Mouse (Mus musculus): Measurements from ENCODE around the gene U2surp. TPM values are rescaled to one million over a fixed set of nuclear protein-coding genes. Genes with fewer than 3 reads are reported as not detected.

U2surp gene
- polyA plus RNA-seq, 1 experiment, result 51.8 TPM

- Histone ChIP-seq H3K4me1 (ENCODE audit: control insufficient read depth, insufficient read depth, low read length) (no peaks in the 10 kb centered on the region), H3K27ac (ENCODE audit: insufficient read depth, low read depth, low read length) (no peak overlapping the region), H3K4me3 (ENCODE audit: insufficient read depth, low read length) (no peak overlapping the region)
- no peak for TF ChIP-seq POLR2A (IDR thresholded peaks at IDR 0.05; ENCODE audit: borderline replicate concordance, low read depth, low read length)
- no peak for TF ChIP-seq CTCF (IDR thresholded peaks at IDR 0.05; ENCODE audit: low read depth, low read length)
Measured at GRCm38 (mm10) chr9:95552175-95552705, 40.4 kb upstream of the U2surp start.

- Histone ChIP-seq H3K4me3 (ENCODE audit: insufficient read depth, low read length) (no peak overlapping the region), H3K4me1 (ENCODE audit: control insufficient read depth, insufficient read depth, low read length) (peaks cover 3% of the 10 kb centered on the region; the same call in 1 of the 2 replicates), H3K27ac (ENCODE audit: insufficient read depth, low read depth, low read length) (no peak overlapping the region)
- TF ChIP-seq POLR2A (IDR thresholded peaks at IDR 0.05; ENCODE audit: borderline replicate concordance, low read depth, low read length) (no peak), CTCF (IDR thresholded peaks at IDR 0.05; ENCODE audit: low read depth, low read length) (no peak)
Measured at GRCm38 (mm10) chr9:95550856-95551774, 39.3 kb upstream of the U2surp start.

GRCm38 (mm10) chr9:95549626-95550411 lies 38.0 kb upstream of the U2surp start:
- H3K27ac ChIP-seq (ENCODE audit: insufficient read depth, low read depth, low read length), result no peak overlapping the region
- H3K4me3 ChIP-seq (ENCODE audit: insufficient read depth, low read length), result no peak overlapping the region
- H3K4me1 ChIP-seq (ENCODE audit: control insufficient read depth, insufficient read depth, low read length), result peaks cover 3% of the 10 kb centered on the region; the same call in 1 of the 2 replicates
- TF ChIP-seq POLR2A (IDR thresholded peaks at IDR 0.05; ENCODE audit: borderline replicate concordance, low read depth, low read length) (no peak), CTCF (IDR thresholded peaks at IDR 0.05; ENCODE audit: low read depth, low read length) (no peak)

- no peak for TF ChIP-seq CTCF (IDR thresholded peaks at IDR 0.05; ENCODE audit: low read depth, low read length)
- TF ChIP-seq POLR2A (IDR thresholded peaks at IDR 0.05; ENCODE audit: borderline replicate concordance, low read depth, low read length), result no peak
- H3K4me1 ChIP-seq (ENCODE audit: control insufficient read depth, insufficient read depth, low read length), result peaks cover 3% of the 10 kb centered on the region; the same call in 1 of the 2 replicates
- H3K27ac ChIP-seq (ENCODE audit: insufficient read depth, low read depth, low read length), result no peak overlapping the region
- H3K4me3 ChIP-seq (ENCODE audit: insufficient read depth, low read length), result no peak overlapping the region
Measured at GRCm38 (mm10) chr9:95546679-95547078, 34.9 kb upstream of the U2surp start.

- no peak for TF ChIP-seq POLR2A (IDR thresholded peaks at IDR 0.05; ENCODE audit: borderline replicate concordance, low read depth, low read length)
- no peak for TF ChIP-seq CTCF (IDR thresholded peaks at IDR 0.05; ENCODE audit: low read depth, low read length)
- Histone ChIP-seq H3K4me3 (ENCODE audit: insufficient read depth, low read length) (no peak overlapping the region), H3K4me1 (ENCODE audit: control insufficient read depth, insufficient read depth, low read length) (peaks cover 3% of the 10 kb centered on the region; the same call in 1 of the 2 replicates), H3K27ac (ENCODE audit: insufficient read depth, low read depth, low read length) (no peak overlapping the region)
Measured at GRCm38 (mm10) chr9:95544598-95544997, 32.8 kb upstream of the U2surp start.

GRCm38 (mm10) chr9:95542475-95542874 lies 30.7 kb upstream of the U2surp start:
- TF ChIP-seq POLR2A (IDR thresholded peaks at IDR 0.05; ENCODE audit: borderline replicate concordance, low read depth, low read length) (no peak), CTCF (IDR thresholded peaks at IDR 0.05; ENCODE audit: low read depth, low read length) (no peak)
- peaks cover 3% of the 10 kb centered on the region; the same call in 1 of the 2 replicates for H3K4me1 ChIP-seq (ENCODE audit: control insufficient read depth, insufficient read depth, low read length)
- H3K4me3 ChIP-seq (ENCODE audit: insufficient read depth, low read length), result no peak overlapping the region
- H3K27ac ChIP-seq (ENCODE audit: insufficient read depth, low read depth, low read length), result no peak overlapping the region

- TF ChIP-seq POLR2A (IDR thresholded peaks at IDR 0.05; ENCODE audit: borderline replicate concordance, low read depth, low read length) (no peak), CTCF (IDR thresholded peaks at IDR 0.05; ENCODE audit: low read depth, low read length) (no peak)
- Histone ChIP-seq H3K4me1 (ENCODE audit: control insufficient read depth, insufficient read depth, low read length) (peaks cover 3% of the 10 kb centered on the region; the same call in 1 of the 2 replicates), H3K27ac (ENCODE audit: insufficient read depth, low read depth, low read length) (no peak overlapping the region), H3K4me3 (ENCODE audit: insufficient read depth, low read length) (no peak overlapping the region)
Measured at GRCm38 (mm10) chr9:95541650-95542432, 30.0 kb upstream of the U2surp start.

GRCm38 (mm10) chr9:95541208-95541607 lies 29.4 kb upstream of the U2surp start:
- Histone ChIP-seq H3K27ac (ENCODE audit: insufficient read depth, low read depth, low read length) (no peak overlapping the region), H3K4me3 (ENCODE audit: insufficient read depth, low read length) (no peak overlapping the region), H3K4me1 (ENCODE audit: control insufficient read depth, insufficient read depth, low read length) (no peaks in the 10 kb centered on the region)
- TF ChIP-seq POLR2A (IDR thresholded peaks at IDR 0.05; ENCODE audit: borderline replicate concordance, low read depth, low read length) (no peak), CTCF (IDR thresholded peaks at IDR 0.05; ENCODE audit: low read depth, low read length) (no peak)

- Histone ChIP-seq H3K4me1 (ENCODE audit: control insufficient read depth, insufficient read depth, low read length) (no peaks in the 10 kb centered on the region), H3K27ac (ENCODE audit: insufficient read depth, low read depth, low read length) (no peak overlapping the region), H3K4me3 (ENCODE audit: insufficient read depth, low read length) (no peak overlapping the region)
- no peak for TF ChIP-seq POLR2A (IDR thresholded peaks at IDR 0.05; ENCODE audit: borderline replicate concordance, low read depth, low read length)
- peak; percentile 66 for TF ChIP-seq CTCF (IDR thresholded peaks at IDR 0.05; ENCODE audit: low read depth, low read length)
Measured at GRCm38 (mm10) chr9:95540487-95540886, 28.7 kb upstream of the U2surp start.

Measured in bone marrow macrophage, adult 2 months (primary cell).